Mouse (Mus musculus): Measurements from ENCODE around the gene Btbd35f15. TPM values are rescaled to one million over a fixed set of nuclear protein-coding genes. Genes with fewer than 3 reads are reported as not detected.

Gene Btbd35f15
- not detected for polyA plus RNA-seq (2017; shearing (Covaris generic))

DNA sequence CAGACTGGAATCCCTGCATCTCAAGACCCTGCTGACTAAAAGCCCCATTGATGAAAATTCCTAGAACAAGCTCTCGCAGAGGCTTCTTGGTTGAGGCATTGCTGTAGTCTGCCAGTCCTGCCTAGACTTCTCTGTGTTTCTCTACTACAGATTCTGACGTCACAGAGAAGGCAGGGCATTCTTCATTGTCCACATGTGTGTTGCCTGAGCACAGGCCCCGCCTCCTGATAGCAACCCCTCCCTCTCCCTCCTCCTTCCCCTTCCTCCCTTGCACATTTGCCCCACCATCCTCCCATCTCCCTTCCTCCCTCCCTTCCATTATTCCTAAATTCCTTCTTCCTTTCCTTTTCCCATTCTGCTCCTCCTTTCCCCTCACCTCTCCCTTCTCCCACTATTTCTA is at the start of gene Btbd35f15:
Btbd35f15 (minus strand) TSS at position 101 of the 400 bp plus-strand sequence.

Other genes with a start within 250 kb of the Btbd35f15 start
- not detected for gene Btbd35f13, start 79.9 kb upstream of the Btbd35f15 start, polyA plus RNA-seq (2017; shearing (Covaris generic))
- not detected for gene Btbd35f14, start 125.0 kb upstream of the Btbd35f15 start, polyA plus RNA-seq (2017; shearing (Covaris generic))

Data from inflammation-experienced regulatory T-cells, adult 16 weeks (primary cell).